Mouse (Mus musculus) hindbrain, embryonic 16.5 days (tissue): ENCODE data around the gene Emc8. TPM values are rescaled to one million over a fixed set of nuclear protein-coding genes. Genes with fewer than 3 reads are reported as not detected.

Source experiments
- ATAC-seq: fragments of 200-750 bp; cut with Nextera tagmentation; 2 replicates; pipeline ENCODE4 v1.8.0; 2017; ENCODE audit warnings: moderate TSS enrichment, moderate library complexity
- H3K27ac ChIP-seq: fragments of 300-500 bp; sonication (generic); 2 replicates; pipeline ENCODE4 v1.5.1; 2014; ENCODE audit warnings: low read depth, mild to moderate bottlenecking, control low read depth, low read length, moderate library complexity
- H3K27me3 ChIP-seq: fragments of 300-500 bp; sonication (generic); replicated peaks from 2 replicates; pipeline ENCODE4 v1.6.1; 2014; ENCODE audit warnings: low read length; ENCODE audit not compliant: control insufficient read depth, insufficient read depth
- H3K36me3 ChIP-seq: fragments of 300-500 bp; sonication (generic); 2 replicates; pipeline ENCODE4 v1.6.1; 2014; ENCODE audit warnings: mild to moderate bottlenecking, low read length, moderate library complexity, mixed read lengths; ENCODE audit not compliant: control insufficient read depth, insufficient read depth
- H3K4me1 ChIP-seq: fragments of 300-500 bp; sonication (generic); 2 replicates; pipeline ENCODE4 v1.6.1; 2014; ENCODE audit warnings: low read depth, low read length; ENCODE audit not compliant: control insufficient read depth, insufficient read depth
- H3K4me2 ChIP-seq: fragments of 300-500 bp; sonication (generic); 2 replicates; pipeline ENCODE4 v1.6.1; 2014; ENCODE audit warnings: mild to moderate bottlenecking, low read length, control low read depth, moderate library complexity
- H3K4me3 ChIP-seq: fragments of 300-500 bp; sonication (generic); 2 replicates; pipeline ENCODE4 v1.5.1; 2014; ENCODE audit warnings: mild to moderate bottlenecking, low read length, control low read depth, moderate library complexity
- H3K9ac ChIP-seq: fragments of 300-500 bp; sonication (generic); 2 replicates; pipeline ENCODE4 v1.6.1; 2014; ENCODE audit warnings: low read depth, mild to moderate bottlenecking, control low read depth, low read length, moderate library complexity
- H3K9me3 ChIP-seq: fragments of 300-500 bp; sonication (generic); 2 replicates; pipeline ENCODE4 v1.6.1; 2014; ENCODE audit warnings: mild to moderate bottlenecking, low read length, moderate library complexity; ENCODE audit not compliant: control insufficient read depth
- WGBS: fragments of 180-500 bp; shearing (Covaris S2); extraction: QIAGEN DNeasy Blood & Tissue Kit; methylation state at CpG from one replicate; pipeline ENCODE4 v1.1.7; 2014; 5-methylcytosine and 5-hydroxymethylcytosine counted together
- polyA plus RNA-seq: library from polyadenylated mRNA; unstranded; fragments of >200 nt; fragmentation: Nextera tagmentation; extraction: Ambion mirVana; gene quantifications from 2 replicates; pipeline ENCODE4 v1.2.1, GENCODE M21; 2015

Emc8 gene
- polyA plus RNA-seq, 1 experiment from 2014 or later = 118 TPM

- Histone ChIP-seq H3K4me3 (no peak overlapping the region), H3K27ac (no peak overlapping the region), H3K27me3 (no peaks in the 10 kb centered on the region), H3K9ac (no peak overlapping the region), H3K4me2 (no peak overlapping the region), H3K4me1 (peaks cover 6% of the 10 kb centered on the region), H3K9me3 (no peaks in the 10 kb centered on the region), H3K36me3 (no peaks in the 10 kb centered on the region)
- no peak for ATAC-seq
- 89% methylated on average over 2 of the region's 2 CpGs for WGBS
Measured at GRCm38 (mm10) chr8:120699565-120699964, 31.2 kb upstream of the Emc8 start.

GRCm38 (mm10) chr8:120699079-120699478, 30.7 kb upstream of the Emc8 start:
- WGBS = 80% methylated on average over 6 of the region's 6 CpGs
- H3K4me3 ChIP-seq = no peak overlapping the region
- H3K27me3 ChIP-seq = no peaks in the 10 kb centered on the region
- no peak for ATAC-seq
- H3K9ac ChIP-seq = no peak overlapping the region
- no peak overlapping the region for H3K27ac ChIP-seq
- H3K4me1 ChIP-seq = peaks cover 6% of the 10 kb centered on the region
- H3K4me2 ChIP-seq = no peak overlapping the region
- no peaks in the 10 kb centered on the region for H3K36me3 ChIP-seq
- H3K9me3 ChIP-seq = no peaks in the 10 kb centered on the region

- WGBS = 84% methylated on average over 7 of the region's 7 CpGs
Measured at GRCm38 (mm10) chr8:120698426-120698825, 30.1 kb upstream of the Emc8 start.

GRCm38 (mm10) chr8:120697979-120698272, 29.6 kb upstream of the Emc8 start:
- H3K4me1 ChIP-seq = peaks cover 6% of the 10 kb centered on the region
- no peaks in the 10 kb centered on the region for H3K27me3 ChIP-seq
- ATAC-seq = no peak
- H3K9me3 ChIP-seq = no peaks in the 10 kb centered on the region
- H3K36me3 ChIP-seq = no peaks in the 10 kb centered on the region
- no peak overlapping the region for H3K4me3 ChIP-seq
- H3K4me2 ChIP-seq = no peak overlapping the region
- H3K27ac ChIP-seq = no peak overlapping the region
- H3K9ac ChIP-seq = no peak overlapping the region

More at GRCm38 (mm10) chr8:120698426-120698825, 30.1 kb upstream of the Emc8 start:
- Histone ChIP-seq H3K9me3 (no peaks in the 10 kb centered on the region), H3K27me3 (no peaks in the 10 kb centered on the region), H3K4me2 (no peak overlapping the region), H3K4me3 (no peak overlapping the region), H3K4me1 (peaks cover 6% of the 10 kb centered on the region), H3K9ac (no peak overlapping the region), H3K27ac (no peak overlapping the region), H3K36me3 (no peaks in the 10 kb centered on the region)
- no peak for ATAC-seq

- no peak overlapping the region for H3K27ac ChIP-seq
- no peak overlapping the region for H3K9ac ChIP-seq
- H3K4me3 ChIP-seq = no peak overlapping the region
- ATAC-seq = no peak
- peaks cover 6% of the 10 kb centered on the region for H3K4me1 ChIP-seq
- no peaks in the 10 kb centered on the region for H3K36me3 ChIP-seq
- H3K4me2 ChIP-seq = no peak overlapping the region
- no peaks in the 10 kb centered on the region for H3K27me3 ChIP-seq
- no peaks in the 10 kb centered on the region for H3K9me3 ChIP-seq
- WGBS = 69% methylated on average over 17 of the region's 17 CpGs
Measured at GRCm38 (mm10) chr8:120697154-120697978, 29.0 kb upstream of the Emc8 start.

GRCm38 (mm10) chr8:120696401-120697153, 28.2 kb upstream of the Emc8 start:
- no peak overlapping the region for H3K9ac ChIP-seq
- H3K4me2 ChIP-seq = no peak overlapping the region
- no peak overlapping the region for H3K4me3 ChIP-seq
- H3K27ac ChIP-seq = no peak overlapping the region
- H3K27me3 ChIP-seq = no peaks in the 10 kb centered on the region
- H3K4me1 ChIP-seq = peaks cover 6% of the 10 kb centered on the region
- no peaks in the 10 kb centered on the region for H3K36me3 ChIP-seq
- ATAC-seq = no peak
- WGBS = 43% methylated on average over 13 of the region's 13 CpGs
- H3K9me3 ChIP-seq = no peaks in the 10 kb centered on the region

GRCm38 (mm10) chr8:120693861-120694493, 25.6 kb upstream of the Emc8 start:
- no peak overlapping the region for H3K4me3 ChIP-seq
- H3K4me2 ChIP-seq = no peak overlapping the region
- WGBS = 54% methylated on average over 22 of the region's 22 CpGs
- no peaks in the 10 kb centered on the region for H3K36me3 ChIP-seq
- H3K27ac ChIP-seq = no peak overlapping the region
- no peak for ATAC-seq
- no peak overlapping the region for H3K9ac ChIP-seq
- no peaks in the 10 kb centered on the region for H3K27me3 ChIP-seq
- peaks cover 6% of the 10 kb centered on the region for H3K4me1 ChIP-seq
- no peaks in the 10 kb centered on the region for H3K9me3 ChIP-seq

- Histone ChIP-seq H3K36me3 (no peaks in the 10 kb centered on the region), H3K4me1 (peaks cover 6% of the 10 kb centered on the region), H3K9me3 (no peaks in the 10 kb centered on the region), H3K4me3 (no peak overlapping the region), H3K4me2 (no peak overlapping the region), H3K9ac (no peak overlapping the region), H3K27me3 (no peaks in the 10 kb centered on the region), H3K27ac (no peak overlapping the region)
- ATAC-seq = no peak
- 73% methylated on average over 4 of the region's 4 CpGs for WGBS
Measured at GRCm38 (mm10) chr8:120692934-120693333, 24.6 kb upstream of the Emc8 start.

GRCm38 (mm10) chr8:120688511-120688910, 20.1 kb upstream of the Emc8 start:
- Histone ChIP-seq H3K4me1 (no peaks in the 10 kb centered on the region), H3K27me3 (no peaks in the 10 kb centered on the region), H3K9ac (no peak overlapping the region), H3K36me3 (no peaks in the 10 kb centered on the region), H3K9me3 (no peaks in the 10 kb centered on the region), H3K4me3 (no peak overlapping the region), H3K4me2 (no peak overlapping the region), H3K27ac (no peak overlapping the region)
- WGBS = 86% methylated on average over 7 of the region's 7 CpGs
- ATAC-seq = no peak
